Mouse (Mus musculus): ENCODE measurements around the gene Rnaseh2b. TPM values are rescaled to one million over a fixed set of nuclear protein-coding genes. Genes with fewer than 3 reads are reported as not detected.

Gene Rnaseh2b
- total and polyA plus RNA-seq, 3 experiments = 21.2 to 63.7 (median 53.6) TPM

- no peak for DNase-seq (ENCODE audit: extremely low read depth)
- in situ Hi-C loops (cut with MboI; ENCODE audit: low pct_ligation_motif_present, low pct_unique_long_range_greater_than_20kb, low sequenced_read_pairs) = no loop called here
- Histone ChIP-seq H3K27ac (ENCODE audit: insufficient read depth, low read depth) (no peak overlapping the region), H3K9me3 (replicated peaks; ENCODE audit: low read length) (no peaks in the 10 kb centered on the region), H3K9ac (ENCODE audit: insufficient read depth, low read depth) (peak overlapping the region; percentile 84), H3K4me1 (ENCODE audit: control insufficient read depth in 1 of 2, insufficient read depth in 2 of 2) (peaks cover 4 to 43% of the 10 kb centered on the region in 2 experiments; a peak in 3 of 4 replicates), H3K27me3 (replicated peaks) (no peaks in the 10 kb centered on the region), H3K36me3 (replicated peaks in 1 of 2; ENCODE audit: control insufficient read depth in 1 of 2, insufficient read depth in 1 of 2, low read length in 1 of 2) (peaks cover 0 to 20% of the 10 kb centered on the region in 2 experiments), H3K4me2 (ENCODE audit: insufficient read depth, low read depth, poor library complexity, severe bottlenecking) (peak overlapping the region; percentile 98), H3K4me3 (replicated peaks in 1 of 3; ENCODE audit: low read depth in 2 of 3, low read length in 2 of 3, poor library complexity in 1 of 3) (peak overlapping the region; percentile 64 to 72 (median 68)), H3K79me2 (replicated peaks; ENCODE audit: control insufficient read depth, extremely low read depth, insufficient read depth, poor library complexity, severe bottlenecking) (no peaks in the 10 kb centered on the region; the same call in 1 of the 2 replicates)
- TF ChIP-seq CTCF (conservative IDR thresholded peaks at IDR 0.05 in 1 of 2, IDR thresholded peaks at IDR 0.05 in 1 of 2; ENCODE audit: low read depth in 2 of 2, low read length in 2 of 2) (no peak), TBP (conservative IDR thresholded peaks at IDR 0.05; ENCODE audit: low read depth, low read length) (no peak), RCOR1 (conservative IDR thresholded peaks at IDR 0.05; ENCODE audit: low read depth, low read length) (no peak), USF1 (IDR thresholded peaks at IDR 0.05; ENCODE audit: low read depth, low read length) (no peak), MEF2A (IDR thresholded peaks at IDR 0.05; ENCODE audit: borderline replicate concordance, low read depth, low read length) (no peak), MAX (IDR thresholded peaks at IDR 0.05; ENCODE audit: low read length) (no peak), ETS1 (conservative IDR thresholded peaks at IDR 0.05; ENCODE audit: low read depth, low read length) (no peak)
- dilution Hi-C loops (cut with MboI; ENCODE audit: extremely low pct_ligation_motif_present, extremely low pct_unique_long_range_greater_than_20kb, low sequenced_read_pairs) = no loop called here
Observed at GRCm38 (mm10) chr14:62331457-62331856, 39.1 kb downstream of the Rnaseh2b start.

DNA sequence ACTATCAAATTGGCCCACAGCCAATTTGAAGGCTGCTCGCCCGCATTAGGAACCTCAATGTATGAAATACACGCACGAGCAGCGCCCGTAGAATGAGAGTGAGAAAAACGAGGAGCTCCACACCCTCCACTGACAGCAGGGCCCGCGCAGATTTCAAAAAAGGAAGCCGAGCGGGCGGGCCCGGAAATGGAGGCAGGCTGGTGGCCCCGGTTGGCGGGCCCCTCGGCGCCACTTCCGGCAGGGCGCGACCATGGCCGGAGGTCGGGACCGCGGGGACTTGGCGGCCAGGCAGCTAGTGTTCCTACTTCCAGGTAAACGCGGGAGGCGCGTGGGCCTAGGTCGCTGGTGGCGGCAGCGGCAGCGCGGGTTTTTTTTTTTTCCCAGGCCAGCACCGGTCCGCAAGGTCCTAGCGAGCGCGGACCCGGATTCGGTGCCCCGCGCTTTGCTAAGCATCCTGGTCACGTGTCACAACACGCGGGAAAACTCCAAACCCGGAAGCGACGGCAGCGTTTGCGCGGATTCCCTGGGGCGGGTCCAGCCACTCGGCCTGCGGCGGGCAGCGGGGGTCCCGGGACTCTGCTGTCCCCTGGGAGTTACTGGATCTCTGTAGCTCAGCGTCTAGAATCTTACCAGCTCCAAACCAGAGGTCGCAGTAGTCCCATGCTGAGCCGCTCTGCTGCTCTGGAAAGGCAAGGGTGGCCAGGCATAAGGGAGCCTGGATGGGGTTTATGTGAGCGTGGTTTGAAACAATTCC is 39.7 kb downstream of the Rnaseh2b start:
- Histone ChIP-seq H3K27me3 (replicated peaks) (no peaks in the 10 kb centered on the region), H3K4me3 (replicated peaks in 1 of 3; ENCODE audit: low read depth in 2 of 3, low read length in 2 of 3, poor library complexity in 1 of 3) (peak overlapping the region; percentile 64 to 72 (median 68)), H3K4me1 (ENCODE audit: control insufficient read depth in 1 of 2, insufficient read depth in 2 of 2) (peaks cover 4 to 43% of the 10 kb centered on the region in 2 experiments; a peak in 3 of 4 replicates), H3K79me2 (replicated peaks; ENCODE audit: control insufficient read depth, extremely low read depth, insufficient read depth, poor library complexity, severe bottlenecking) (no peaks in the 10 kb centered on the region; the same call in 1 of the 2 replicates), H3K27ac (ENCODE audit: insufficient read depth, low read depth) (peak overlapping the region; percentile 16; the same call in 1 of the 2 replicates), H3K9me3 (replicated peaks; ENCODE audit: low read length) (no peaks in the 10 kb centered on the region), H3K36me3 (replicated peaks in 1 of 2; ENCODE audit: control insufficient read depth in 1 of 2, insufficient read depth in 1 of 2, low read length in 1 of 2) (peaks cover 0 to 20% of the 10 kb centered on the region in 2 experiments), H3K9ac (ENCODE audit: insufficient read depth, low read depth) (peak overlapping the region; percentile 84), H3K4me2 (ENCODE audit: insufficient read depth, low read depth, poor library complexity, severe bottlenecking) (peak overlapping the region; percentile 98)
- dilution Hi-C loops (cut with MboI; ENCODE audit: extremely low pct_ligation_motif_present, extremely low pct_unique_long_range_greater_than_20kb, low sequenced_read_pairs) = no loop called here
- in situ Hi-C loops (cut with MboI; ENCODE audit: low pct_ligation_motif_present, low pct_unique_long_range_greater_than_20kb, low sequenced_read_pairs) = no loop called here
- peak; percentile 86 for DNase-seq (ENCODE audit: extremely low read depth)
- TF ChIP-seq ZMIZ1 (IDR thresholded peaks at IDR 0.05; ENCODE audit: low read depth, low read length) (peak; percentile 80), MAFK (IDR thresholded peaks at IDR 0.05; ENCODE audit: insufficient replicate concordance, low read length) (no peak), POLR2A (IDR thresholded peaks at IDR 0.05; ENCODE audit: low read depth, low read length) (peak; percentile 85), NRF1 (IDR thresholded peaks at IDR 0.05; ENCODE audit: low read depth, low read length) (peak; percentile 47; the same call in 1 of the 2 replicates), JUND (conservative IDR thresholded peaks at IDR 0.05; ENCODE audit: low read depth, low read length) (no peak), MAZ (IDR thresholded peaks at IDR 0.05; ENCODE audit: low read depth, low read length) (0 out of 2 replicates have a peak, but pooled peaks have one; percentile 42), ZKSCAN1 (IDR thresholded peaks at IDR 0.05; ENCODE audit: borderline replicate concordance, low read depth, low read length) (no peak), ELF1 (IDR thresholded peaks at IDR 0.05; ENCODE audit: low read depth, low read length) (peak; percentile 94), GABPA (IDR thresholded peaks at IDR 0.05; ENCODE audit: insufficient replicate concordance, low read depth, low read length) (no peak; the same call in 1 of the 2 replicates), USF1 (IDR thresholded peaks at IDR 0.05; ENCODE audit: low read depth, low read length) (peak; percentile 91), BHLHE40 (IDR thresholded peaks at IDR 0.05; ENCODE audit: low read depth, low read length) (peak; percentile 89), MYC (IDR thresholded peaks at IDR 0.05; ENCODE audit: low read depth, low read length) (peak; percentile 44), PAX5 (IDR thresholded peaks at IDR 0.05; ENCODE audit: low read length) (no peak), CTCF (conservative IDR thresholded peaks at IDR 0.05 in 1 of 2, IDR thresholded peaks at IDR 0.05 in 1 of 2; ENCODE audit: low read depth in 2 of 2, low read length in 2 of 2) (no peak), MXI1 (IDR thresholded peaks at IDR 0.05; ENCODE audit: low read depth, low read length) (peak; percentile 97), MAX (IDR thresholded peaks at IDR 0.05; ENCODE audit: low read length) (peak; percentile 93), RCOR1 (conservative IDR thresholded peaks at IDR 0.05; ENCODE audit: low read depth, low read length) (0 out of 2 replicates have a peak, but pooled peaks have one; percentile 68), EP300 (IDR thresholded peaks at IDR 0.05; ENCODE audit: low read length) (no peak), TBP (conservative IDR thresholded peaks at IDR 0.05; ENCODE audit: low read depth, low read length) (peak; percentile 46; the same call in 1 of the 2 replicates), MEF2A (IDR thresholded peaks at IDR 0.05; ENCODE audit: borderline replicate concordance, low read depth, low read length) (peak; percentile 83), E2F4 (IDR thresholded peaks at IDR 0.05; ENCODE audit: insufficient replicate concordance, low read depth, low read length) (peak; percentile 90), USF2 (conservative IDR thresholded peaks at IDR 0.05; ENCODE audit: low read depth, low read length) (peak; percentile 84), ETS1 (conservative IDR thresholded peaks at IDR 0.05; ENCODE audit: low read depth, low read length) (0 out of 2 replicates have a peak, but pooled peaks have one; percentile 25), TCF12 (IDR thresholded peaks at IDR 0.05; ENCODE audit: low read depth, low read length) (peak; percentile 89), JUN (IDR thresholded peaks at IDR 0.05; ENCODE audit: insufficient read depth, low read depth, low read length) (no peak), SMC3 (IDR thresholded peaks at IDR 0.05; ENCODE audit: low read depth, low read length) (no peak), HCFC1 (IDR thresholded peaks at IDR 0.05; ENCODE audit: low read depth, low read length) (peak; percentile 90), CHD2 (IDR thresholded peaks at IDR 0.05; ENCODE audit: low read length) (0 out of 2 replicates have a peak, but pooled peaks have one; percentile 9)
